Mouse (Mus musculus): ENCODE results near the gene Abl2.
"Not testable (repeated sequence)": the region's sequence is repeated elsewhere in the genome, so short reads cannot be mapped to it uniquely, and the experiment has no call there.

The Abl2 gene

GRCm38 (mm10) chr1:156635148-156635547, 76.6 kb downstream of the Abl2 start:
- no peak for DNase-seq (ENCODE audit: low read depth, low spot score)

DNA sequence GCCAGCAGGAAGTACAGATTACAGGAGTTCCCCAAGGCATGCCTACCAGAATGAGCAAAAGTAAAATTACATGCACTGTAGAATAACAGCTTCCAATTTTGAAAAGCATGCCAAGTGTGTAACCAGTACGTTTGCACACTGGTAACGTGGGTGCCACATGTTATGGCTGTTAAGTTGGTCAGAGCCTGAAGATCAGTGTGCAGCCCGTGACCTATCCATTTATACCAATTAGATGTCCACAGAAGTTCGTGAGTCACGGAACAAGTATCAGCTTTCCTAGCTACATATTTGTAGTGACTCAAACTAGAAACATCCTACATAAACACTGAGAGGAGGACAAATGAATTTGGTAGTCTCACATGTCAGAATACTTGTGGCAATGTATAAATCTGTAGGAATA, 80.9 kb downstream of the Abl2 start:
- no peak for DNase-seq (ENCODE audit: low read depth, low spot score)

DNA sequence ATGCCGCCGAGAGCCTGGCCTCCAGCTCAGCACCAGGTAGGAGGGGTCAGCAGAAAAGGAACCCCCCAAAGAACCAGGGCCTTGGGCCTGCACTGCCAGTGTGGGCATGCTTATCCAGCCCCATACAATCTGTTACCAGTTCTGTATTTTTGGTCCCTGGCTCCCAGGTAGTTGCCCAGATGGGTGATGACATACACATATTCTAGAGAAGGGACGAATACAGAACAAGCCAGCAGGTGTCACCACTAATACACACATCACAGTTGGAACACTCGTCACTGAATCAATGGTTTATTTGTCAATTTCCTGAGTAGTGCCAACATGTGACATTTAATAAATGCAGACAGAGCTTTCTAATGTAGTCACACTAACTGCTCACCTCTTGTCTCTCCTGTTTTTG, 82.0 kb downstream of the Abl2 start:
- DNase-seq (ENCODE audit: low read depth, low spot score): no peak

GRCm38 (mm10) chr1:156641808-156642207, 83.2 kb downstream of the Abl2 start:
- no peak for DNase-seq (ENCODE audit: low read depth, low spot score)

DNA sequence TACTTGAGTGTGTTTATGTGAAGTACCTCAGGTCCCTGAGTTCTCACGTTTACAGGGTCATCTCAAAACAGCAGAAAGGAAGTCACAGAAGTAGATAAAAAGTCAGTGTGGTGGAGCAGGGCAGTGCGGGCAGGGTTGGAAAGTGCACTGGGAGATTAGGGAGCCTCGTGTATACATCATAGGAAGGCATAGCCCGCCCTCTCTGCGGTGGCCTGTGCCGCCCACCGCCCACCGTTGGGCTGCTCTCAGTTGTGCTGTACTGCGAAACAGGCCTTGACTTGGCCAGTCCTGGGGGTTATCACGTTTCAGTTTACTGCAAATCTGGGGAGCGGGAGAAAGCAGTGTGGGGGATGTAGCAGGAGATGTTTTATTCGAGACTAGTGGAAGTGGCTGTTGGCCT, 84.2 kb downstream of the Abl2 start:
- no peak for DNase-seq (ENCODE audit: low read depth, low spot score)

GRCm38 (mm10) chr1:156644061-156644460, 85.5 kb downstream of the Abl2 start:
- no peak for DNase-seq (ENCODE audit: low read depth, low spot score)

- no peak for DNase-seq (ENCODE audit: low read depth, low spot score)
These were observed 86.4 kb downstream of the Abl2 start for GRCm38 (mm10) chr1:156644780-156645523.

DNA sequence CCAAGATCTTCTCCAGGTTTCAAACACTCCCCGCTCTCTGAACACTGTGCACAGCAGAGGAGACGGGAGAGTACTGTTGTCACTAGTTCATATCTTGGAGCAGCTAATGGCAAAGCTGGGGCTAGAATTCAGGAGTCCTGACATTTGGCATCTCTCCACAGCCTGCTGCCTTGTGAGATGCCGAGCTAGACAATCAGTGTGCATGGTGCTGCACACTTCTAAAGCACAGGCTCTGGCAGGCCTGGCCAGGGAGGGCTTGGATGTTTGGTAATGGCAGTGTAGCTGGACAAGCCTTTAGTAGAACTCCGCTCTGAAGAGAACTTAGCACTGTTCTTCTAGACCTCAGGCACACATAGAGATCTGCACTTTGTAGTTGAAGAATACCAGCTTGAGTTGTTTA, 87.4 kb downstream of the Abl2 start:
- DNase-seq (ENCODE audit: low read depth, low spot score): no peak

GRCm38 (mm10) chr1:156648705-156649104, 90.1 kb downstream of the Abl2 start:
- no peak for DNase-seq (ENCODE audit: low read depth, low spot score)

DNA sequence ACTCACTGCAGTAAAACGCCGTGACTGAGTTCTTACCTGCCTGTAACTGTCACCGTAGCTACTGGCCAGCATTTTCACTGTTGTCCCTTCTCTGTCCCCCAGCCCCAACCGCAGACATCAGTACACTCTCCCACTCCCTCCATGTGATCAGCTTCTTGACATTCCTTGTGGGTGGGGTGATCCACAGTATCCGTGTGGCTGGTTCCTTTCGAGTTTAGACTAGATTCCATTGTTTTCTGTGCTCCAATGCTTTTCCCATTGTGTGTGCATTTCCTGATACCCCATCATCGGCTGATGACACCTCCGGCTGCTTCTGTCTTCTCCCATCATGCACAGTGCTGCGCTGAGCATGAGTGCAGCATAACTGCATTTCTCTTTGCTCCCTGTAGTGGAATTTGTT, 92.0 kb downstream of the Abl2 start:
- DNase-seq (ENCODE audit: low read depth, low spot score): no peak

- no peak for DNase-seq (ENCODE audit: low read depth, low spot score)
These were observed 93.7 kb downstream of the Abl2 start for GRCm38 (mm10) chr1:156652189-156652822.

DNA sequence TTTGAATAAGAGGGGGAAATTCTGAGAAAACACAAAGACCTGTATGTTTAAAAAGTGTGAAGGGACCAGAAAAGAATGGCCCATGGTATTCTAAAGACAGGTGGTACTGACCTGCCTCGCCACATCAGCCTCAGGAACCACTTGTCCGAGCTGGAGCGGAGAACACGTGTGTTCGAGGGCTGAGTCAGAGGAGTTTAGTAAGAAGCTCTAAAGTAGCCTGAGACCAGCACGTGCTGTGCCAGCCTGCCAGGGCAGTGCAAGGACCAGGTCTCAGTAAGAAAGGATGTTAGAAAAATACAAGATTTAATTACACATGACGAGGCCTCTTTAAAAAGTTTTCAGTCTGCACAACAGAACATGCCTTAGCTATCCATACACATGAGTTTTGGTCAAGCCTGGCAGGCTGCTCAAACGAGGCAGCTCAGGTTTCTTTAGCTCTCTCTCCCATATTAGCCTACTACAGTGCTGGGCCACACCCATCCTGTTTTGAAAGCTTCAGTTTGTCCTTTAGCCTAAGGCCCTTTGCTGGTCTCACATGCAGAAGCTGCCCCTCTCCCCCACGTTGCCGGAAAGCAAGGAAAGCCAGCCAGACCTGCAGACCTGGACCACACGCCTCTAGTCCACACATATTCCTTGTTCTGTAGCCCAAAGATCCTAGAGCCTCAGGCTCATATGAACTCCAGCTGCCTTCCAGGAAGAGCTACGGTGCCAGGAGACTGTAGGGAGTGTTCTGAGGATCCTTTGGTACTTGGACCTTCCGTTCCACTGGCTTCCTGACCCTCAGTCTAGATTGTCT, 96.3 kb downstream of the Abl2 start:
- DNase-seq (ENCODE audit: low read depth, low spot score): no peak

GRCm38 (mm10) chr1:156657523-156657922, 98.9 kb downstream of the Abl2 start:
- no peak for DNase-seq (ENCODE audit: low read depth, low spot score)

GRCm38 (mm10) chr1:156658676-156659075, 100.1 kb downstream of the Abl2 start:
- DNase-seq (ENCODE audit: low read depth, low spot score): no peak

DNA sequence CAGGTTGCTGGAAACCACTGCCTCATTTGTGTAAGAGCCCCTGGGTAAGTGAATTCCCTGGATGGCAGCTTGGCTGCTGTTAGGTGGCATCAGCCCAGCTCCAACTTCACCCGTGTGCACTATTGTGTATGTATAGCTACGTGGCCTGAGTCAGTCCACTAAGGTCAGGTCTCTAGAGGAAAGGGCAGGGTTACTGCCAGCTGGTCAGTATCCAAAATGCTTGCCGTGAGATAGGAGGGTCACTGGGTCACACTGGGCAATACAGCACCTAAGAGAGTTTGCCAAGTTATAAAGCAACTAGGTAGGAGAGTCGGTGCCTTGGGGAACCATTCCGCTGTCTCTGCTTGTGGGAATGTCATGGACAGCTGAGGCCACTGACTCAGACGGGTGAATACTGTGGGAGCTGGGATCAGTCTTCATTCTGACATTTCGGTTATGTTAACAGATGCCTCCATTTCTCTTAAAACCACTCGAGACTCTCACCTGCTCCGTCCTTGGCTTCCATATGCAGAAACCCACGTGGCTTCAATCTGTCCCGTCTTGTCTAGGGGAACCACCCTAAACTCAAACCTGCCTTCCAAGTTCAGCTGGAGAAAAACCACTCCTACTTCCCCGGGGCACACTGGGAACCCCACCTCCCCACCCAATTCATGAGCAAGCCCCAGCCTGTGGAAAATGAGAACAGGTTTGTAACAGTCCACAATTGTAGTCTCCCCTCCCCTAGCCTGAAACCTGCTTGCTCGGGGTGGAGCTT, 101.5 kb downstream of the Abl2 start:
- no peak for DNase-seq (ENCODE audit: low read depth, low spot score)

- not testable (repeated sequence) for DNase-seq (ENCODE audit: low read depth, low spot score)
These were observed 102.2 kb downstream of the Abl2 start for GRCm38 (mm10) chr1:156660660-156661236.

DNA sequence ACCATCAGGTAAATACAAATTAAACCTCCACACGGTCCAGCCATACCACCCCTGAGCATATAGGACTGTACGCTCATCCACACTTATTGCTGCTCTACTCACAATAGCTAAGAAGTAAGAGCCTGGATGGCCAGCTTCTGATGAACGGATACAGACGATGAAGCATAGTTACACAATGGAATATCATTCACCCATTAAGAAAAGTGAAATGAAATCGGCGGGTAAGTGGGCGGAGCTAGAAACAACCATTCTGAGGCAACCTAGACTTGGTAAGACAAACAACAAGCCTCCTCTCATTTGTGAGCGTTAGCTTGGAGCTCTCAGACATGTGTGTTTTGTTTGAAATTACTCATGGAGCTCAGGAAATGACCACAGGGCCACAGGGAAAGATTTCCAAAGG, 107.2 kb downstream of the Abl2 start:
- DNase-seq (ENCODE audit: low read depth, low spot score): no peak

DNA sequence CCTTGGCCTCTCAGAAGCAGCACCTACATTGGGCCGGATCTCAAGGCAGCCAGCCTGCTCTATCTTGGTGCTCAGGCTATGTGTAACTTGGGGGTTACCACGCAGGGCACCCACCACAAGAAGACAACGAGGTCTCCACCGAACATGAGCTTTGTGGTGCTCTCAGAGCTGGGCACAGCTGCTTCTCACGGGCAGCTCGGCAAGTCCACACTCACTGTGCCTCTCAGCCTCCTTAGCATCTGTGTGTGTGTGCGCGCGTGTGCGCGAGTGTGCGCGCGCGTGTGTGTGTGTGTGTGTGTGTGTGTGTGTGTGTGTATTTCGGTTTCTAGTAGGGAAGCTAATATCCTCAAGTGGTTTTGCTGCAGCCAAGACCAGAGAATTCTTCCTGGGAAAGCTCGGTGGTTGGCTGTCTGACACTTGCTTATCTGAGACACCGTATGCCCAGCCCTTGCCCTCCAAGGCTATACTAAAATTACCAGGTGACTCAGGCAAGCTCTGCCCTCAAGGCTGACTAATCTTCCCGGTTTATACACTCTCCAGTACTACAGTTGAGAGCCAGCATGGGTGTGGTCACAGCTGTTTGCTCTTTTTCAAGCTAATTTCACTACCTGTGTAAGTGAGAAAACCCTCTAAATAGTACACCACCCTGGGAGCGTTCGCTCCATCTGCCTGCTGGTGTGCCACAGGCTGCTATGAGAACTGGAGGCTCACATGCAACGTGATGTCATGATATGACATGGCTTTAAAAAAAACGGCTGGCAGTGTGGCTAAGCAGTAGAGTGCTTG, 108.7 kb downstream of the Abl2 start:
- no peak for DNase-seq (ENCODE audit: low read depth, low spot score)

GRCm38 (mm10) chr1:156668602-156669001, 110.0 kb downstream of the Abl2 start:
- no peak for DNase-seq (ENCODE audit: low read depth, low spot score)

GRCm38 (mm10) chr1:156669208-156669983, 110.8 kb downstream of the Abl2 start:
- no peak for DNase-seq (ENCODE audit: low read depth, low spot score)
